Mouse (Mus musculus) liver, postnatal 0 days (tissue): ENCODE results near the gene 6430571L13Rik.

Experiments used
- CTCF ChIP-seq: sonication (generic); IDR thresholded peaks from 2 replicates; pipeline ENCODE4 v1.5.1; 2016; ENCODE audit warnings: antibody characterized with exemption, low read depth
- EP300 ChIP-seq: IDR thresholded peaks from 2 replicates; pipeline ENCODE4 v1.6.1; 2016; ENCODE audit warnings: antibody characterized with exemption, low read depth, mild to moderate bottlenecking

GRCm38 (mm10) chr9:107324799-107325561 is 15.4 kb upstream of the 6430571L13Rik start:
- TF ChIP-seq CTCF: no peak
- TF ChIP-seq EP300: no peak
